Mouse (Mus musculus) megakaryocyte progenitor cell, adult 5-6 weeks (primary cell): ENCODE data around the gene Atp10a. TPM values are rescaled to one million over a fixed set of nuclear protein-coding genes. Genes with fewer than 3 reads are reported as not detected.

Source experiments
- ATAC-seq: replicated peaks from 2 replicates; pipeline ENCODE4 v1.8.0; 2016; ENCODE audit warnings: mild to moderate bottlenecking, moderate TSS enrichment, inconsistent platforms; ENCODE audit not compliant: poor library complexity
- total RNA-seq, 2 experiments: library from RNA; stranded (forward) in 1 of 2; stranded (reverse) in 1 of 2; fragments of 157-497, 149-512 nt in 1 of 2; fragments of 200-1000 nt in 1 of 2; gene quantifications; 2 replicates each; pipeline versions ENCODE4 v1.2.3 to v1.2.4; 2015 to 2017

Gene Atp10a
- total RNA-seq, 2 experiments from 2014 or later, result 12.1 to 15.1 TPM

DNA sequence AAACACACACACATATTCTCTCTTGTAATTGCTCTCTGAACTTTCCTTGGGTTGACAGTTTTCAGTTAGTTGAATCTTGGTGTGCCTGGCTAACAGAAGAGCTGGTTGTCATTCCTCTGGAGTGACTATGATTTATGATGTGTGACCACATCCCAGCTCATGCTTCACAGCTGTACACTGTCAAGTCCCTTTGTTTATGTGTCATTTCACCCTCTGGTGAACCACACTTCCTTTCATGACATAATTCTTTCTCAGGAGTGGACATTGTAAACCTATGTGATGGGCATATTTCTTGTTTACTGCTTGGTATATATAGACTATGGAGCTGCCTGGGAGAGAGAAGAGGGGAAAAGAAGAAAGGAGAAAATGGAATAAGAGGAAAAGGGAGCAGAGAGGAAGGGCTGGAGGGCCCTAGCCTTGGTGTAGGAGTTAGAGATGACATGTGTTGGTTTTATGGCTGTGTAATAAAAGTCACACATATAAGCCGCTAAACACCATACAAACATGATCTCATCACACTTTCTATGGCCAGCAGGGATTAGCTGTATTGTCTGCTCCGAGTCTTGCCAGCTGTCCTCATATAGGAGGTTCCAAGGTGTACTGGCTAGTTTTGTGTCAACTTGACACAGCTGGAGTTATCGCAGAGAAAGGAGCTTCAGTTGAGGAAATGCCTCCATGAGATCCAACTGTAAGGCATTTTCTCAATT is 81.0 kb downstream of the Atp10a start:
- peak; percentile 60 for ATAC-seq

DNA sequence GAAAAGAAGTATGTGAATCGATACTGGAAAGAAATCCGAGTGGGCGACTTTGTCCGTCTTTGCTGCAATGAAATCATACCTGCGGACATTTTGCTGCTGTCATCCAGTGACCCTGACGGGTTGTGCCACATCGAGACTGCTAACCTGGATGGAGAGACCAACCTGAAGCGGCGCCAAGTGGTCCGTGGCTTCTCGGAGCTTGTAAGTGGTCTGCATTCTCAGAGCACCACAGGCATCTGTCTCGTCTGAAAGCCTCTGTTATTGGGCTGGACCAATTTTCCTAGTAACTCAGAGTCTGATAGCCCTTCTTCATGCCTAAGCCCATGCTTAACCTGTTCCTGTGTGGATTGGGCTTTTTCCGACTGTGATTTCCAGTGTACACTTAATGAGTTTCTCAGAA is 84.2 kb downstream of the Atp10a start:
- ATAC-seq, result no peak

- peak; percentile 66 for ATAC-seq
Measured at GRCm38 (mm10) chr7:58740842-58741241, 84.9 kb downstream of the Atp10a start.

DNA sequence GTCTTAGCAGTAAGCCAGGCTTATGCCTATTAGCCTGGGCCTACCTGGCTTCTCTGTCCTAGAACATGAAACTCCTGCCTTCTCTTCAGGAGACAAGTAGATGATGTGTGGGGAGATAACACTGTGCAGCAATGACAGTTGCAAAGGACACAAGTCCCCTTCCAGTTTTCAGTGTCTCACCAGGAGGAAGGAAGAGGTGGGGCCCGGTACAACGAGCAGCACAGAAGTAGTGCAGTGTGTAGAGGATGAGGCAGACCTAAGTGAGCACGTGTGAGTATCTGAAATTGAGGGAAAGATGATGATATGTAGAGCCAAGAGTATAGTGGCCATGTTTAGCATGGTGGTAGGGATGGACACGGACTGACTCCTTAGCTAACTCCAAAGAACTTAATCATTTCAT is 86.0 kb downstream of the Atp10a start:
- peak; percentile 47 for ATAC-seq

DNA sequence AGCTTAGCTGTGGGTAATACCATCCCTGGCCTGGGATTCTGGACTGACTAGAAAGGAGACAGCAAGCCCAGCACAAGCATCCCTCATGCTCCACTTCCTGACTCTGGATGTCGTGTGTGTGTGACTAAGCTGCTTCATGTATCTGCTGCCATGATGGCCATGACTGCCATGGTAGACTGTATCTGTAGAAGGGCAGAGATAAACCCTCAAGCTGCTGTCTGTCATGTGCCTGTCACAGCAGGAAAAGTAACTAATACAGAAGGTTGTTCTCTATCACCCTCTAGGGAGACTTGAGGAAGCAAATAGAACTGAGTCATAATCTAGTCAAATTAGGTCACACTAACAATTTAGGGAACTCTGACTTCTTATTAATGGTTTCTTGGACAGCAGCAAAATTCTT is 86.7 kb downstream of the Atp10a start:
- ATAC-seq, result peak; percentile 53

DNA sequence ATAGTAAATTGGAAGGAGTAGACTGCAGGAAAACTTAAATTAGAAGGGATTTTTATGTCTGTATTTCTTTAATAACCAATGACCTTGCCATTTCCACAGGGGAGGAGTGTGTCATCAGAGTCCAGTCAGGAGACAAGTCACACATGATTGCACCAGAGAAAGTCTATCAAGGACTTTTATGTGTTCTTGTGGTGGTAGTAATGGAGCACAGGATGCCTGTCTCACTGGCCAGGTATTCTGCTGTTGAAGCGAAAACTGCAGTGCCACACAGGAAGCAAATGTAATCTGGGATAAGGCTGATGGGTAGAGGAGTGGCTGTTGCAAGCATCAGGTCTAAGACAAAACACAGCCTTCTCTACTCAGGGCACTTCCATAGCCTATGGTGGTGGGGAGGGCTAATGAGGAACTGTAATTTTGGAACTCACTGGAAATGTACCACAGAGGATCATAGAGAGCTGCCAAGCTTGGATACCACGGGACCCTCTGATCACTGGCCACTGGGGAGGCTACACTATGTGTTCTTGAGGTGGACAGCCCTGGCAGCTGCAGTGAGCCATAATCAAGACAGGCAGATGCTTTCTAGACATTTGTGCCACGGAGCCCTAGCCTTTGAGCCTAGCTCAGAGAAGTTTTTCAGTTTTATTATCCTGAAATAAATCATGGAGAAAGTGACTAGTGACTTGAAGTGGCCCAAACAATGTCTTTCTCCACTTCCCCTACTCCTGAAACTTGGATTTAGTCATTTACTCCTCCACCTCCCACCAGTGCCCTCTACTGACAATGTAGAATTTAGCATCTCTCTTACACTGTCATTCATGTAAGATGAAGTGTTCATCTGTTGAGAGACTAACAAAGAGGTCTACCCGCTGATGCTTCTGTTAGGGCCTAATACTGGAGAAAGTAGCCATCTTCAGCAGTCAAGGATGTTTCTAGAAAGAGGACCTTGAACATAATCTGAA is 87.7 kb downstream of the Atp10a start:
- peak; percentile 47 for ATAC-seq

GRCm38 (mm10) chr7:58746817-58747216 is 90.9 kb downstream of the Atp10a start:
- ATAC-seq, result no peak

- ATAC-seq, result peak; percentile 94
Measured at GRCm38 (mm10) chr7:58749904-58750612, 94.1 kb downstream of the Atp10a start.

DNA sequence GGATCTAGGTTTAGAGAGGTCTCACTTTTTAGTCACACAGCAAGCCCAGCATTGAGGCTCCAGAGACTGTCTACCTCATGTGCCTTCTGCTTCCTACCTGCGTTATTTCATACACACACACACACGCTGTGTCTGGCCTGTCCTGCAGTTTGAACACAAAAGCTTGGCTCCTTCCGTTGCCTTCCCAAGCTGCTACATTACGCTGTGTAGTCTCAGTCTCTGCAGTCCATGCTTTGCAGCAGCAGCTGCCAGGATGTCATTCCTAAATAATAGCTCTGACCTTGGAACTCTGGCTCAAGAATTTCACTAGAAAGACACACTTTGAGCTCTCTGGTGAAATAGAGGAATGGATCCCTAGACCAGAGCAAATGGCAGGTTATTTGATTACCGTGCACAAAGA is 96.1 kb downstream of the Atp10a start:
- no peak for ATAC-seq

DNA sequence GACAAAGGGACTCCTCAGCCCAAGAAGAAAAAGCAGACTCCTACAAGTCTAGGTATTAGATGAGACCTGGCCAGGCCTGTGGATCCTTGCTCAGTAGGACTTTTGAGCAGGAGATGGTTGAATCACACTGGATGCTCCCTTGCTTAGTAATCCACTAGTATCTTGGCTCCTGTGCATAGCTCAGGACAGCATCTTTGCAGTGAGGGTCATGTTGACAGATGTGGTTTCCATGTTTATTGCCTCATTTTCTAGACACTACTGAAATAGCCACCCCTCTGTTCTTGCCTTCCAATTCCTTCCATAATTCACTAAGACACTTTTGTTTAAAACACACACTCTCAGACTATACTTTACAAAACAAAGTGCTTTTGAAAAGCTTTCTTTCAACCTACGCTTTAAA is 98.1 kb downstream of the Atp10a start:
- no peak for ATAC-seq

GRCm38 (mm10) chr7:58754536-58754935 is 98.6 kb downstream of the Atp10a start:
- no peak for ATAC-seq

DNA sequence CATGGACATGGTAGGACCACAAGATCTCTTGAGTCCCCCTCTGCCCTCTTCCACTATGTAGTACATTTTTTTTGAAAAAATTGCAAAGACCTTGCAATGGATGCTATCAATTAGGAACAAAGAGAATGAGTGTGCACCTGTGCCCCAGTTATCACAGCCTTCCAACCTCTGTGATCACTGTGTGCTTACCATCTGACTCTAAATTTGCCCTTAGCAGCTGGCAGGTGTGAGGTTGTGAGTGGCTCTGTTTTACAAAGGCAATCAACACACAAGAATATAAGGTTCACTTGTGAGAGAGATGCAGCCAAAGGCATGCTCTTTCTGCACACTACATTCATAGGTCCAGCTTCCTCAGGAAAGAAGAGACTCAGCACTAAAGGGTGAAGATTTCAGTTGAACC is 99.1 kb downstream of the Atp10a start:
- no peak for ATAC-seq

- no peak; the same call in 1 of the 2 replicates for ATAC-seq
Measured at GRCm38 (mm10) chr7:58755846-58756245, 99.9 kb downstream of the Atp10a start.

DNA sequence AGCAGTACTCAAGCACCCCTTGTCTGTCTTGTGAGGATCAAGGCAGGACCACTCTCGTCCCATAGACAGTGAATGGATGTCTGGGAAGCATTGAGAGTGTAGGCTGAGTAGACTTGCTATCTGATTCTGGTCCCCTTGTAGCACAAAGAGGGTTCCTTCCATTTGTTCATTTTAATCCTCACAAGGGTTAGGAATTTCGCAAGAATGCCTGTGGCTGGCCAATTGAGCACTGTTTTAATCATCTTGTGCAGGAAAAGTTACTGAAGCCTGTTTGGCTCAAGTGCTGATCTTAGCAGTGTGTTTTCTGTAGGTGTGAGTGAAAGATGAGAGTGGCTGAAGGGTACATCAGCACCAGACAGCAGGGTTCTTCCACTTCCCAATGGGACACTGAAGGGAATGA is 101.4 kb downstream of the Atp10a start:
- ATAC-seq, result 0 out of 2 replicates have a peak, but pooled peaks have one; percentile 14

GRCm38 (mm10) chr7:58758396-58758795 is 102.4 kb downstream of the Atp10a start:
- ATAC-seq, result no peak

DNA sequence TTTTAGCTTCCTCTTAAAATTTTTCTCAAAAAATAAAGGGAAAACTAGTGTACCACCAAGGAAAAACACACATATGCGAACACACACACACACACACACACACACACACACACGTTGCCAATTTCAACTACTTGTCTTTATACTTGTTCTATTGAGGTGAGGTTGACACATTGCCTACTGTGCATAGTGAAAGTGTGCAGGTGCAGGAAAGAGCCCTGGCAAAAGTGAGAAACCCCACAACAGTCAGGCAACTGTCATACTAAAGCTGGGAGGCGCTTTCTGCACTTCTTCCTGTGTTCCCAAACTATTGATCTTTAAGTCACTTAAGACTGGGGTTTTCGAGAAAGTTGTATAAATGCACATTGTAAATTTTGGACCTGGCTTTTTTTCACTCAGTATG is 103.3 kb downstream of the Atp10a start:
- no peak for ATAC-seq

- ATAC-seq, result no peak
Measured at GRCm38 (mm10) chr7:58767257-58767656, 111.3 kb downstream of the Atp10a start.

- ATAC-seq, result no peak
Measured at GRCm38 (mm10) chr7:58768253-58768652, 112.3 kb downstream of the Atp10a start.

GRCm38 (mm10) chr7:58770254-58770653 is 114.3 kb downstream of the Atp10a start:
- peak; percentile 96 for ATAC-seq

DNA sequence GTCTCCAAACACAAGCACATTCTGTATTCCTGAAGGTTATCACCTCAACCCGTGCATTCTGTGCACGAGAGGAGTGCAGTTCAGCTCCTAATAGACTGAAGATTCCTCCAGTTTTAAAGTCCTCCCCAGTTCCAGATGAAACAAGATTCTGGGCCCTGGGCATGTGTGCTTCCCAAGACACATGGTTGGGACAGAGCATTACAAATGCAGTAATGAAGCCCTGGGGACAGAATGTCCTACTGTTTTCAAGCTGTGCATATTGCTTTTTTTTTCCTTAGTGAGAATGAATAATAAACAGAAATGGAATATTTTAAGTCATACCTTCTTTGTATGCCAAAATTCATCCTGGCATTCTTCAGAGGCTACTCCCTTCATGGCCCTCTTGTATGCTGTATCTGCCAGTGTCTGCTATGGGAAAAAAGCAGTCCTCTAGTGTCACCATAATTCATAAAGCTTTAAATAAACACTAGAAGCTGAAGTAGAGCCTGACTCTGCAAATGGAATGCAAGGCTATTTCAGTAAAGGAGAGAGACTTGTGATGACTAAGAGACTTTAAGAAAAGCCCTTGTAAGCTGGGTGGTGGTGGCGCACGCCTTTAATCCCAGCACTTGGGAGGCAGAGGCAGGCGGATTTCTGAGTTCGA is 116.2 kb downstream of the Atp10a start:
- no peak for ATAC-seq

- ATAC-seq, result no peak
Measured at GRCm38 (mm10) chr7:58779146-58779545, 123.2 kb downstream of the Atp10a start.
